Mouse (Mus musculus) neutrophil, adult 5-6 weeks (primary cell): ENCODE measurements around the gene Tmem131l. TPM values are rescaled to one million over a fixed set of nuclear protein-coding genes. Genes with fewer than 3 reads are reported as not detected.

Source experiments
- total RNA-seq: library from RNA; stranded (forward); fragments of 200-1000 nt; gene quantifications from 2 replicates; pipeline ENCODE4 v1.2.3, GENCODE M21; 2017

The Tmem131l gene
- total RNA-seq, 1 experiment from 2014 or later = 161 TPM

Other genes with a start within 250 kb of the Tmem131l start
- 49.6 and 54.5 TPM in 2 replicates for gene Tlr2, start 198.4 kb downstream of the Tmem131l start, total RNA-seq
- gene Mnd1, start 115.6 kb upstream of the Tmem131l start, total RNA-seq = 0.81 and 2.0 TPM in 2 replicates
- gene Gm6525, start 133.9 kb upstream of the Tmem131l start, total RNA-seq = not detected in 2 replicates